Comparison of ENCODE assay signal across 14 mouse cellular contexts in genomic region chr1:168342269-168342668, GRCm38 (mm10).
DNase-seq lines count a peak whose midpoint lies in the region; ATAC-seq lines count a peak whose summit lies in the region.
"Had no signal": no experiment of that assay in that cellular context is flagged by ENCODE, and none has a peak within 500 bp of the region (broad histone marks: within the 10 kb centered on the region; RNA-seq: fewer than 3 reads in every experiment).

No protein-coding gene starts in this region.

- WGBS in forebrain, embryonic 13.5 days = 43% methylated on average over 5 of the region's 6 CpGs
- 41% methylated on average over 6 of the region's 6 CpGs for WGBS in limb, embryonic 10.5 days
- WGBS in neural tube, embryonic 12.5 days = 46% methylated on average over 6 of the region's 6 CpGs
- 60% methylated on average over 6 of the region's 6 CpGs for WGBS in heart, embryonic 12.5 days

- no peak for DNase-seq in frontal cortex, adult 2 months (ENCODE audit: extremely low spot score in 1 of 2, low spot score in 1 of 2)
- no peak for DNase-seq in limb, embryonic 10.5 days (ENCODE audit: low spot score)
- DNase-seq in adrenal gland, postnatal 10 days = no peak
- DNase-seq: cerebellum, postnatal 25 days; lung, postnatal 14 days had no signal

- no peaks in the 10 kb centered on the region for H3K36me3 ChIP-seq in forebrain, embryonic 13.5 days (ENCODE audit: poor library complexity, severe bottlenecking)
- peaks cover 24% of the 10 kb centered on the region for H3K36me3 ChIP-seq in limb, embryonic 10.5 days
- H3K36me3 ChIP-seq in neural tube, embryonic 12.5 days = no peaks in the 10 kb centered on the region
- no peaks in the 10 kb centered on the region for H3K36me3 ChIP-seq in heart, embryonic 12.5 days
- H3K36me3 ChIP-seq: heart, embryonic 10.5 days had no signal

- peak overlapping the region; percentile 38 for H3K4me2 ChIP-seq in forebrain, embryonic 13.5 days
- peak overlapping the region; percentile 48 for H3K4me2 ChIP-seq in neural tube, embryonic 12.5 days (replicated peaks)
- no peak overlapping the region for H3K4me2 ChIP-seq in heart, embryonic 12.5 days
- H3K4me2 ChIP-seq: liver, embryonic 11.5 days had no signal

- no peak overlapping the region for H3K4me3 ChIP-seq in forebrain, embryonic 13.5 days
- H3K4me3 ChIP-seq in limb, embryonic 10.5 days = 0 out of 2 replicates have a peak overlapping the region, but pooled peaks have one; percentile 5
- no peak overlapping the region for H3K4me3 ChIP-seq in neural tube, embryonic 12.5 days
- H3K4me3 ChIP-seq in heart, embryonic 12.5 days = no peak overlapping the region
- H3K4me3 ChIP-seq: heart, embryonic 10.5 days; myocyte had no signal

- no peaks in the 10 kb centered on the region for H3K9me3 ChIP-seq in forebrain, embryonic 13.5 days (replicated peaks)
- no peaks in the 10 kb centered on the region for H3K9me3 ChIP-seq in limb, embryonic 10.5 days (replicated peaks)
- H3K9me3 ChIP-seq in neural tube, embryonic 12.5 days = no peaks in the 10 kb centered on the region
- H3K9me3 ChIP-seq in heart, embryonic 12.5 days (replicated peaks) = no peaks in the 10 kb centered on the region
- H3K9me3 ChIP-seq: heart, embryonic 10.5 days had no signal

- peaks cover 66% of the 10 kb centered on the region for H3K4me1 ChIP-seq in forebrain, embryonic 13.5 days
- H3K4me1 ChIP-seq in limb, embryonic 10.5 days = peaks cover 47% of the 10 kb centered on the region
- H3K4me1 ChIP-seq in neural tube, embryonic 12.5 days = peaks cover 39% of the 10 kb centered on the region
- peaks cover 46% of the 10 kb centered on the region for H3K4me1 ChIP-seq in heart, embryonic 12.5 days (replicated peaks)

- ATAC-seq in frontal cortex, adult (ENCODE audit: low TSS enrichment) = peak; percentile 48
- ATAC-seq in forebrain, embryonic 13.5 days = peak; percentile 46
- ATAC-seq in neural tube, embryonic 12.5 days (ENCODE audit: low FRiP score, low read depth) = 0 out of 2 replicates have a peak, but pooled peaks have one; percentile 8
- ATAC-seq in heart, embryonic 12.5 days (ENCODE audit: insufficient number of reproducible peaks, low FRiP score) = no peak
- no peak for ATAC-seq in inflammation-experienced regulatory T-cells, adult 6 months
- ATAC-seq: intestine, embryonic 16.5 days had no signal

- peak overlapping the region; percentile 89 for H3K27ac ChIP-seq in forebrain, embryonic 13.5 days
- H3K27ac ChIP-seq in limb, embryonic 10.5 days = no peak overlapping the region
- peak overlapping the region; percentile 72 for H3K27ac ChIP-seq in neural tube, embryonic 12.5 days
- H3K27ac ChIP-seq in heart, embryonic 12.5 days (ENCODE audit: poor library complexity, severe bottlenecking) = no peak overlapping the region
- H3K27ac ChIP-seq: heart, embryonic 10.5 days had no signal

- no peaks in the 10 kb centered on the region for H3K27me3 ChIP-seq in forebrain, embryonic 13.5 days
- no peaks in the 10 kb centered on the region for H3K27me3 ChIP-seq in limb, embryonic 10.5 days (ENCODE audit: low read depth, poor library complexity, severe bottlenecking)
- no peaks in the 10 kb centered on the region for H3K27me3 ChIP-seq in neural tube, embryonic 12.5 days (replicated peaks)
- no peaks in the 10 kb centered on the region for H3K27me3 ChIP-seq in heart, embryonic 12.5 days (replicated peaks)

- 0 out of 2 replicates have a peak overlapping the region, but pooled peaks have one; percentile 38 for H3K9ac ChIP-seq in forebrain, embryonic 13.5 days
- peak overlapping the region; percentile 49 for H3K9ac ChIP-seq in neural tube, embryonic 12.5 days
- no peak overlapping the region for H3K9ac ChIP-seq in heart, embryonic 12.5 days

Comparison
In these comparisons a context has a peak if more than half of its experiments do, and no peak if none do; other contexts are left out.
1. ATAC-seq: peak in frontal cortex, adult (single experiment), forebrain, embryonic 13.5 days (single experiment) and neural tube, embryonic 12.5 days (single experiment); none in heart, embryonic 12.5 days (single experiment) and inflammation-experienced regulatory T-cells, adult 6 months (single experiment).
2. H3K27ac ChIP-seq: peak in forebrain, embryonic 13.5 days (single experiment) and neural tube, embryonic 12.5 days (single experiment); none in limb, embryonic 10.5 days (single experiment) and heart, embryonic 12.5 days (single experiment).